Mouse (Mus musculus) olfactory bulb, adult 2 months (tissue): ENCODE data around the gene Ccdc12.

Source experiments
- CTCF ChIP-seq: fragments of 200-500 bp; IDR thresholded peaks from 2 replicates; pipeline ENCODE4 v1.5.1; 2012; ENCODE audit warnings: low read depth, mild to moderate bottlenecking, low read length, moderate library complexity; ENCODE audit not compliant: insufficient read depth
- POLR2A ChIP-seq: fragments of 200-500 bp; IDR thresholded peaks from 2 replicates; pipeline ENCODE4 v1.6.1; 2012; ENCODE audit warnings: mild to moderate bottlenecking, low read depth, low read length, moderate library complexity; ENCODE audit not compliant: insufficient read depth

- TF ChIP-seq CTCF, result no peak
- no peak for TF ChIP-seq POLR2A
Measured at GRCm38 (mm10) chr9:110638611-110639021, 17.7 kb upstream of the Ccdc12 start.
